Mouse (Mus musculus): Measurements from ENCODE around the gene Abcd3. TPM values are rescaled to one million over a fixed set of nuclear protein-coding genes. Genes with fewer than 3 reads are reported as not detected.
"Not testable (repeated sequence)": the region's sequence is repeated elsewhere in the genome, so short reads cannot be mapped to it uniquely, and the experiment has no call there.

Gene Abcd3
- polyA plus RNA-seq, 1 experiment from 2014 or later = 70.8 TPM

DNA sequence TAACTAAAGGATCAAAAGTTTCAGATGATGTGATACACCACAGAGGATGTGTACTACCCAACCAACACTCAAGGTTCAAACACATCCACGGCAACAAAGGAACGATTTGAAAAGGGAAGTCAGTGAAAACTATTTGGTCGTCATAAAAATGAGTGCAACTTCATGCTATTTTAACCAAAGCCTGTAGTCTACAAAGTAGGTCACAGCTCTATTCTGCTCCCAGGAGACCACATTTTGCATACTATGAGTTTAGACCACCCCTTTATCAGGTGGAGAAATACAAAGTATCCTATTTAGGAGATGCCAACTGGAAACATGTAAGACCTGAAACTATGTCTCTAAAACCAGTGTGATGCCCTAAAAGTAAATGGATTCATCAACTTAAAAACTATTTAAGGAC, 6.9 kb downstream of the Abcd3 start:
- Histone ChIP-seq H3K9ac (ENCODE audit: low read depth, low read length) (no peak overlapping the region), H3K9me3 (ENCODE audit: control insufficient read depth, low read length) (no peaks in the 10 kb centered on the region), H3K27me3 (ENCODE audit: control insufficient read depth, insufficient read depth, low read length) (no peaks in the 10 kb centered on the region), H3K4me1 (ENCODE audit: control insufficient read depth, insufficient read depth, low read length) (peaks cover 2% of the 10 kb centered on the region; the same call in 1 of the 2 replicates), H3K27ac (ENCODE audit: low read depth, low read length) (no peak overlapping the region), H3K4me2 (replicated peaks; ENCODE audit: low read depth, low read length) (no peak overlapping the region), H3K4me3 (ENCODE audit: low read length) (no peak overlapping the region), H3K36me3 (ENCODE audit: control insufficient read depth, insufficient read depth, low read length) (peaks cover 6% of the 10 kb centered on the region; the same call in 1 of the 2 replicates)
- ATAC-seq (ENCODE audit: low FRiP score, low TSS enrichment) = no peak
- 83% methylated on average over 3 of the region's 3 CpGs for WGBS

DNA sequence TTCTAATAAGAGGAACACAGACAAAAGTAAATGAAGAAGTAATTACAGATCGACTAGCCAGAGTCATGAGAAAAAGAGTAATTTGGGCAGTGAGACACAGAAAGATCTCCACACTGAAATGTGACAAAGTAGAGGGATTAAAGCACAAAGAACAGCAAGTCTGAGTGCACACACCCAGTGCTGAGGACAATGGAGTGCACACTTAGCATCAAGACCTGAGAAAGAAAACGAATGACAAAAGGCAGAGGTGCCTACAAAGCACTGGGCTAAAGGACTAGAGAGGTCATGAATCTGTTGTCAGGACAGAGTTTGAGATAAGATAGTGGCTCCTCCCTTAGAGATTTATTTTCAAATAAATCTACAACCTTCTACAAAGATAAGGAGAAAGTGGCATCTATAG, 20.9 kb downstream of the Abcd3 start:
- Histone ChIP-seq H3K4me3 (ENCODE audit: low read length) (no peak overlapping the region), H3K4me1 (ENCODE audit: control insufficient read depth, insufficient read depth, low read length) (no peaks in the 10 kb centered on the region), H3K9me3 (ENCODE audit: control insufficient read depth, low read length) (no peaks in the 10 kb centered on the region), H3K4me2 (replicated peaks; ENCODE audit: low read depth, low read length) (no peak overlapping the region), H3K27ac (ENCODE audit: low read depth, low read length) (no peak overlapping the region), H3K27me3 (ENCODE audit: control insufficient read depth, insufficient read depth, low read length) (no peaks in the 10 kb centered on the region), H3K36me3 (ENCODE audit: control insufficient read depth, insufficient read depth, low read length) (peaks cover 9% of the 10 kb centered on the region; the same call in 1 of the 2 replicates), H3K9ac (ENCODE audit: low read depth, low read length) (no peak overlapping the region)
- WGBS = 74% methylated on average over 2 of the region's 2 CpGs
- ATAC-seq (ENCODE audit: low FRiP score, low TSS enrichment) = no peak

DNA sequence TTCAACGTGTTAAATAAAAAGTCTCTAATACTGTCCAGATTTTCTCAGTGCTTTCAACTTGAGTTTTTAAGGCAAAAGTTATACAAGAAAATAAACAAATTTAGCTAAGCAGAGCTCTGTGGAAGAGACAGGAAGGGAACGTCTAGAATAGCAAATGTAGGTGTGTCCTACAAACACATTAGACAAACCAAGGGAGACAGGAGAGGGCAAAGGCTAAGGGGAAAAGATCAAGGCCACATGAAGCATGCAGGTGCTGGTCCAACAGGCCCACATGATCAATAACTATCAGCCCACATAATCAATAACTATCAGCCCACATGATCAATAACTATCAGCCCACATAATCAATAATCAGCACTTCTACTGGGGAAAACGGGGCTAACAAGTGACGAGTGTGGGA, 22.9 kb downstream of the Abcd3 start:
- 83% methylated on average over 4 of the region's 4 CpGs for WGBS

DNA sequence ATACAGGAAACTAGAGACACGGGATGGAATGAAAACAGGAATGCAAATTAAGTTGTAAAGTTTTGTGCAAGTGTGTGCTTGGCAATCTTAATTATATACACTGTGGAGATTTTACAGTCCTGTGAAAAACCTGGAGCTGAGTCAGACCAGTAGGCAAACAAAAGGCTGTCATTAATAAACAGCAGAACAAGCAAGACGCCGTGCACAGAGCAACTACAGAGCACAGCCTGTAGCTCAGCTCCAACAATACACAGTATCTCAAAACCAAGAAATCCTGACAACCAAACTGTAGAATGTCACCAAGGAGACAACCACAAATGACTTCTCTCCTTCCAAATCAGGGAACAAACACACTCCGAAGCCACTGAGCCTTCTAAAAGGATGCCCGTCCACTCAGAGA, 24.7 kb downstream of the Abcd3 start:
- no peak for ATAC-seq (ENCODE audit: low FRiP score, low TSS enrichment)
- no peak overlapping the region for H3K4me2 ChIP-seq (replicated peaks; ENCODE audit: low read depth, low read length)
- H3K9me3 ChIP-seq (ENCODE audit: control insufficient read depth, low read length) = no peaks in the 10 kb centered on the region
- H3K4me3 ChIP-seq (ENCODE audit: low read length) = no peak overlapping the region
- H3K4me1 ChIP-seq (ENCODE audit: control insufficient read depth, insufficient read depth, low read length) = no peaks in the 10 kb centered on the region
- 85% methylated on average over 5 of the region's 5 CpGs for WGBS
- H3K27ac ChIP-seq (ENCODE audit: low read depth, low read length) = no peak overlapping the region
- H3K27me3 ChIP-seq (ENCODE audit: control insufficient read depth, insufficient read depth, low read length) = no peaks in the 10 kb centered on the region
- no peak overlapping the region for H3K9ac ChIP-seq (ENCODE audit: low read depth, low read length)
- H3K36me3 ChIP-seq (ENCODE audit: control insufficient read depth, insufficient read depth, low read length) = peaks cover 9% of the 10 kb centered on the region; the same call in 1 of the 2 replicates

More for the DNA sequence above, 22.9 kb downstream of the Abcd3 start:
- no peaks in the 10 kb centered on the region for H3K27me3 ChIP-seq (ENCODE audit: control insufficient read depth, insufficient read depth, low read length)
- H3K9me3 ChIP-seq (ENCODE audit: control insufficient read depth, low read length) = no peaks in the 10 kb centered on the region
- H3K27ac ChIP-seq (ENCODE audit: low read depth, low read length) = no peak overlapping the region
- no peak overlapping the region for H3K4me3 ChIP-seq (ENCODE audit: low read length)
- H3K9ac ChIP-seq (ENCODE audit: low read depth, low read length) = no peak overlapping the region
- no peaks in the 10 kb centered on the region for H3K4me1 ChIP-seq (ENCODE audit: control insufficient read depth, insufficient read depth, low read length)
- ATAC-seq (ENCODE audit: low FRiP score, low TSS enrichment) = no peak
- H3K4me2 ChIP-seq (replicated peaks; ENCODE audit: low read depth, low read length) = no peak overlapping the region
- peaks cover 9% of the 10 kb centered on the region; the same call in 1 of the 2 replicates for H3K36me3 ChIP-seq (ENCODE audit: control insufficient read depth, insufficient read depth, low read length)

- Histone ChIP-seq H3K4me1 (ENCODE audit: control insufficient read depth, insufficient read depth, low read length) (no peaks in the 10 kb centered on the region), H3K36me3 (ENCODE audit: control insufficient read depth, insufficient read depth, low read length) (peaks cover 9% of the 10 kb centered on the region; the same call in 1 of the 2 replicates), H3K4me3 (ENCODE audit: low read length) (no peak overlapping the region), H3K4me2 (replicated peaks; ENCODE audit: low read depth, low read length) (no peak overlapping the region), H3K9me3 (ENCODE audit: control insufficient read depth, low read length) (no peaks in the 10 kb centered on the region), H3K27ac (ENCODE audit: low read depth, low read length) (no peak overlapping the region), H3K27me3 (ENCODE audit: control insufficient read depth, insufficient read depth, low read length) (no peaks in the 10 kb centered on the region), H3K9ac (ENCODE audit: low read depth, low read length) (no peak overlapping the region)
- no peak for ATAC-seq (ENCODE audit: low FRiP score, low TSS enrichment)
- WGBS = 75% methylated on average over 5 of the region's 5 CpGs
Observed at GRCm38 (mm10) chr3:121789790-121790189, 25.3 kb downstream of the Abcd3 start.

GRCm38 (mm10) chr3:121783020-121783419, 32.1 kb downstream of the Abcd3 start:
- 94% methylated on average over 6 of the region's 6 CpGs for WGBS
- no peak for ATAC-seq (ENCODE audit: low FRiP score, low TSS enrichment)
- Histone ChIP-seq H3K9ac (ENCODE audit: low read depth, low read length) (no peak overlapping the region), H3K4me3 (ENCODE audit: low read length) (no peak overlapping the region), H3K9me3 (ENCODE audit: control insufficient read depth, low read length) (no peaks in the 10 kb centered on the region), H3K36me3 (ENCODE audit: control insufficient read depth, insufficient read depth, low read length) (peaks cover 13% of the 10 kb centered on the region; the same call in 1 of the 2 replicates), H3K27me3 (ENCODE audit: control insufficient read depth, insufficient read depth, low read length) (no peaks in the 10 kb centered on the region), H3K27ac (ENCODE audit: low read depth, low read length) (no peak overlapping the region), H3K4me2 (replicated peaks; ENCODE audit: low read depth, low read length) (no peak overlapping the region), H3K4me1 (ENCODE audit: control insufficient read depth, insufficient read depth, low read length) (no peaks in the 10 kb centered on the region)

DNA sequence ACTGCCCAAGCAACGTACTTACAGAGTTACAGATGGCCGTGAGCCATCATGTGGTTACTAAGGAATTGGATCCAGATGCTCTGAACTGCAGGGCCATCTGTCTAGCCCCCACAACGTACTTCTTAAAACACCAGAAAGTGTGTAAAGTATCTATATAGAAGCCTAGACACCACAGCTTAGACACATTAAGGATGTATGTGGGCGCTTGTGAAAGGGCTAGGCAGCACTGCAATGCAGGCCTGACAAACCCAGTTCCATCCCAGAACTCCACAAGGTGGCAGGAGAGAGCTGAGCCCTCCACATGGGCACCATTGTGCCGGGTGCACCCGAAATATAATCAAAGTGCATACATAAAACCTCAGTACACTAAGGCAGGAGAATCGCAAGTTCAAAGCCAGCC, 37.2 kb downstream of the Abcd3 start:
- Histone ChIP-seq H3K4me1 (ENCODE audit: control insufficient read depth, insufficient read depth, low read length) (no peaks in the 10 kb centered on the region), H3K4me3 (ENCODE audit: low read length) (no peak overlapping the region), H3K27ac (ENCODE audit: low read depth, low read length) (no peak overlapping the region), H3K9ac (ENCODE audit: low read depth, low read length) (no peak overlapping the region), H3K27me3 (ENCODE audit: control insufficient read depth, insufficient read depth, low read length) (no peaks in the 10 kb centered on the region), H3K9me3 (ENCODE audit: control insufficient read depth, low read length) (no peaks in the 10 kb centered on the region), H3K36me3 (ENCODE audit: control insufficient read depth, insufficient read depth, low read length) (peaks cover 32% of the 10 kb centered on the region; the same call in 1 of the 2 replicates), H3K4me2 (replicated peaks; ENCODE audit: low read depth, low read length) (no peak overlapping the region)
- ATAC-seq (ENCODE audit: low FRiP score, low TSS enrichment) = no peak
- WGBS = 55% methylated on average over 7 of the region's 7 CpGs

DNA sequence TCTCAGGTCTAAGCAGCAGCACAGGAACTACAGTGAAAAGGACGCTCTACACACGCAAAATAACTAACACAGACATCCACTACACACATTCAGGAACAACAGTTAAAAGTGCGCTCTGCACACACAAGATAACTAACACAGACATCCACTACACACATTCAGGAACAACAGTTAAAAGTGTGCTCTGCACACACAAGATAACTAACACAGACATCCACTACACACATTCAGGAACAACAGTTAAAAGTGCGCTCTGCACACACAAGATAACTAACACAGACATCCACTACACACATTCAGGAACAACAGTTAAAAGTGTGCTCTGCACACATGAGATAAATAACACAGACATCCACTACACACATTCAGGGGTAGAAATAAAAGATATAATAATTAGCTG, 41.8 kb downstream of the Abcd3 start:
- H3K27me3 ChIP-seq (ENCODE audit: control insufficient read depth, insufficient read depth, low read length); H3K4me3 ChIP-seq (ENCODE audit: low read length); H3K27ac ChIP-seq (ENCODE audit: low read depth, low read length); H3K9me3 ChIP-seq (ENCODE audit: control insufficient read depth, low read length); ATAC-seq (ENCODE audit: low FRiP score, low TSS enrichment); H3K4me1 ChIP-seq (ENCODE audit: control insufficient read depth, insufficient read depth, low read length); H3K4me2 ChIP-seq (replicated peaks; ENCODE audit: low read depth, low read length); H3K9ac ChIP-seq (ENCODE audit: low read depth, low read length): not testable (repeated sequence)
- WGBS = 96% methylated on average over 4 of the region's 4 CpGs
- H3K36me3 ChIP-seq (ENCODE audit: control insufficient read depth, insufficient read depth, low read length) = peaks cover 57% of the 10 kb centered on the region

DNA sequence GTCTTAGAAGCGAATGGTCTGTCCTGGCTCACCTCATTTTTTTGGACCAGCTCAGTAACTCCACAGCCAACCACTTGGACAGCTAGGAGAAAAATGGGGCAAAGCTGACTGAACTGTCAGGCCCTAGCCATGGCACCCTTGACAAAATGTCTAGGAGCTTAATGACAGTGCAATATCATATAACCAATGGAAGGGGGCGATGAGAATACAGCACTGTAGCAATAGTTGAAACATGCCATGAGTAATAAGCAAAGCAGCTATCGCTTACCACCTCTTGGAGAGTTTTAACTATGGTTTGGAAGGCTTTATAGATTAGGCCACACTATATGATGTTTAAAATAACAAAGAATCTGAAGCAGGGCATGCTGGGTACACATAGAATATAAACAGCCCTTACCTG, 46.3 kb downstream of the Abcd3 start:
- WGBS = 95% methylated on average over 3 of the region's 3 CpGs
- Histone ChIP-seq H3K9ac (ENCODE audit: low read depth, low read length) (no peak overlapping the region), H3K4me3 (ENCODE audit: low read length) (no peak overlapping the region), H3K4me1 (ENCODE audit: control insufficient read depth, insufficient read depth, low read length) (no peaks in the 10 kb centered on the region), H3K9me3 (ENCODE audit: control insufficient read depth, low read length) (no peaks in the 10 kb centered on the region), H3K27ac (ENCODE audit: low read depth, low read length) (no peak overlapping the region), H3K36me3 (ENCODE audit: control insufficient read depth, insufficient read depth, low read length) (peaks cover 65% of the 10 kb centered on the region), H3K4me2 (replicated peaks; ENCODE audit: low read depth, low read length) (no peak overlapping the region), H3K27me3 (ENCODE audit: control insufficient read depth, insufficient read depth, low read length) (no peaks in the 10 kb centered on the region)
- no peak for ATAC-seq (ENCODE audit: low FRiP score, low TSS enrichment)
